Mouse (Mus musculus) layer of hippocampus, postnatal 10 days (tissue): ENCODE results near the gene Cyp11a1. TPM values are rescaled to one million over a fixed set of nuclear protein-coding genes. Genes with fewer than 3 reads are reported as not detected.
A peak's percentile ranks its signal among the peaks of the same experiment; 100 is the strongest.

ENCODE experiments used
- DNase-seq, 2 experiments: peaks; one replicate each; pipeline ENCODE4 v3.0.0; 2021; ENCODE audit warnings: low spot score in 2 of 2
- total RNA-seq, 2 experiments: library from RNA; stranded (reverse); gene quantifications; 2 replicates each; pipeline ENCODE4 v1.2.3; 2021

The Cyp11a1 gene
- total RNA-seq, 2 experiments from 2014 or later: 1.2 to 1.9 TPM

DNA sequence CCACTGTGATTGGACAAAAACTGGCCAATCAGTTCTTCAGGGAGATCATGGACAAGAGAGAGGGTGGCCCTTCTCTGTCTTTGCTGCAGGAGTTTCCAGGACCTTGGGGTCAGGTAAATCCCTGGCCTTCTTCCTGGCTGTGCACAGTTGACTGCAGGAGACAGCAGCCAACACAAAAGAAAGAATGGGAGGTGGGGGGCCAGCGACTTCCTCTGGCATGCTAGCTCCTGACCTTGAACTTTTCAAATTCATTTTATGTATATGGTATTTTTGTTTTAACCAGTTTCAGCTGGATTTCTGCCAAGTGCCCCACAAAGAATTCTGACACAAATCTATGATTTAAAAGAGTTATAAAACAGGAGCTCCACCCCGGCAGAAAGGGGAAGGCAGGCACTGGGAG lies 2.9 kb upstream of the Cyp11a1 start:
- DNase-seq: no peak

DNA sequence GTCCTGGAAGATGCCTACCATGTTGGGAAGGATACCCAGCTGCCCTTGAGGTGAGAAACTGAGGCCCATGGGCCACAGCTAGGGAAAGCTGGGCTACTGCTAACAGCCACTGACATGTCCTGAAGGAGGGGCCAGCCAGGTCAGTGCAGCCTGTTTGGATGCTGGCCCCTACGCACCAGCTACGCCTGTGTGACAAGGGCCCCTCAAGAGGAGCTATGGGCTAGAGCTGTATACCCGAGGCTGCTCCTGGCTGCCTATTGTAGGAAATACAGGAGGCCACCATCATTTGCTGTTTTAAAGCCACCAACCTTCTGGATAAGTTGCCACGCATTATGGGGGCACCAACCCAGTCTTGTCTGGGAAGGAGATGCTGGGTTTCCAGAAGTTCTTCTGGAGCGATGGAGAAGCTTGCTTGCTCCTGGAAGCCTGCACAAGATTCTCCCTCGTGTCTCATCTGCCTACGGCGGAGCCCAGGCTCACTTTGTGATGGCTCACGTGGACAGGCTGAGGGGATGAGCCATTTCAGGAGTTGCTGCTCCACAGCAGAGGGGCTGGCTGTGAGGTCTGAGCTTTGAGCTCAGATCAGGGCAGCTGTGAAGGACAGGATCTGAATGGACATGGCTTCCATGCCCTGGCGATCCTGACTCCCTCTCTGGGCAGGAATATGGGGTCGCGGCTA lies 2.3 kb downstream of the Cyp11a1 start:
- peak in 1 of 2 experiments; percentile 29 for DNase-seq

DNA sequence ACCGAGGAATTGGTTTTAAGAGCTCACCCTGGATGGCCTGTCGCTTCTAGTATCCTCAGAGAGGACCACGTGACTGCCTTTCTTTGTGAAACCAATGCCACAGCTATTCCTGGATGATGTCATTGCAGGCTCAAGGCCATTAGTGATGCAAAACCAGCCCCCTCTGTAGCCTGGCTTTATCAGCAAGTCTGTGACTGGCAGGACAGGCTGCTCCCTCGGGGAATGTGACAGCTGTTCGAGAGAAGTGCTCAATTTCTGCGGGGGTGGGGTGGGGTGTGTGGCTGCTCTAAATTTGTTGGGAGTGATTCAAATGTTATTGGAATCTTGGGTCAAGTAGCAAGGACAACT lies 2.8 kb downstream of the Cyp11a1 start:
- peak; percentile 68 to 69 for DNase-seq

DNA sequence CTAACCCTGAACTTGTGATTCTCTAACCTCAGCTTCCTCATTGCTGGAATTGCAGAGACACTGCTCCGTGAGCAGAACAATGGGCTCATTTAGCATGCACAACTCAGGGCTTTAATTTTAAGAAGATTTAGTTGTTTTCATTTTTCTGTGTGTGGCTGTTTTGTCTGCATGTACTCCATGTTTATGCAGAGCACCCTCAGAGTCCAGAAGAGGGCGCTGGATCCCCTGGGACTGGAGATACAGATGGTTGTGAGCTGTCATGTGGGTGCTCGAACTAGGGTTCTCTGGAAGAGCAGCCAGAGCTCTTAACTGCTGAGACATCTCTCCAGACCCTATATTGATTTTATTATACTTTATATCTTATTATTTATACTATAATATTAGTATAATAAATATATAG lies 3.4 kb downstream of the Cyp11a1 start:
- DNase-seq: no peak

DNA sequence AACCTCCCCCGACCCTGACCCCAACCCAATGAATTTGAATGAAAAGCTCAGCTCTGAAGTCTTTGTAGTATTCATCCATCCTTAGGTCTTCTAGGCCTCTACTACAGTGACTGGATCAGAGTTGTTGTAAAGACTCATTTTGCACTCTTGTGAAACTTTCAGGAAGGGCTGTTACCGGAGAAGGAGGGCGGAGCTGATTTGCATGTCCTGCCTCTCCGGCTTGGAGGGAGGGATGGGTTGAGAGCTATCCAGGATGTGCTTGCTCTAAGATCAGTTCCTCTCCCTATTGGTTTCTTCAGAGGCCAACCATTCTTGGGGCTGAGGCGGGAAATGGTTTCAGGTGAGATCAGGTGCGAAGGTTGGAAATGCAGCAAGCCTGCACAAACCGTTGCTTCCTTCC lies 4.8 kb downstream of the Cyp11a1 start:
- DNase-seq: no peak

DNA sequence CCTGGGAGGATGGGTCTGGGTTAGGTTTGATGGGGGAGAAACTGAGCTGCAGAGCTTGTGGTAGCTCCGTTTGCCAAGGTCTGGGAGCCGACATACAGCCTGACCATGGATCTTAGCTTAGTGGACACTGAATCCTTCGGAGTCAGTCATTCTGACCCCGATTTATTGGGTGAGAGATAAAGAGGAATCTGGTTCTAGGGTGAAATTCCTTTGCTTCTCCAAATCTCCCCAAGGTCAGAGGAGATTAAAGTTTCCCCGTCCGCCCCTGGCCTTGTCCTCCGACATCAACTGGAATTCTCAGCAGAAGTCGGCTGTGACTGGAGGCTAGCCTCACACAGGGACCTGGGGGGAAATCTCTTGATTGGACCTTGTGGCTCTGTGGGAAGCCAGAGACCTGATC lies 5.3 kb downstream of the Cyp11a1 start:
- DNase-seq: no peak

DNA sequence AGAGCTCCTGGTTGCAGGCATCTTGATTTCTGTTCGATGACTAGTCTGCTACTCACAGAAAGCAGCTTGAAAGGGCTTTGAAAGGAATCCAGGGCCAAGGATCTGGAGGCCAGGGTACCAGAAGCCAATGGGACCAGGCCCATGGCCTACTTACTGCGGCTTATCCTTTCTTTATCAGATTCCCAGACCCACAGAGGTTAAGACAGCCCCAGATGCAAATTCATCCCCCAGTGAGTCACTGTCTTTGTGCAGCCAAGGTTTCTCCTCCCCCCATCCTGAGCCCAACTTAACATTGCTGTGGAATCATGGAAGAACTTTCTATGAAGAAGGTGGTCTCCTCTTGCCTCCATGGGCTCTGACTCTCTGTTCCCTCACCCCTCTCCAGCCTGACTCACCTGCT lies 6.3 kb downstream of the Cyp11a1 start:
- DNase-seq: no peak

DNA sequence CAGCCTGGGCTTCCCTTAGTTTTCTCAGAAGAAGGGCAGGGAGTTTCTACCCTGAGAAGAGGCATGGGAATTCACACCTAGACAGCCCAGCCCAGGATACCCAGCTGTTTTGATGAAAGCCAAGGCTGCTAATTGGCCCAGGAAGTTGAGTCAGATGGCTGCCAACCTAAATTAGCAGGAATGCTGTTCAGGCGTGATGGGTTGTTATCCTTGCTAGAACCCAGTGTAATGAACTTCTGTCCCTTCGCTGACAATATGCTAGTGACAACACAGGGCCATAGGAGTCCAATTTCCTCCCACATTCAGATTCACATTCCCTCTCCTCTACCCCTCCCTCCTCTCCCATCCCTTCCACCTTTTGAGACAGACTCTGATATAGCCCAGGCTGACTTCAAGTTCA lies 6.7 kb downstream of the Cyp11a1 start:
- DNase-seq: peak in 1 of 2 experiments; percentile 39

DNA sequence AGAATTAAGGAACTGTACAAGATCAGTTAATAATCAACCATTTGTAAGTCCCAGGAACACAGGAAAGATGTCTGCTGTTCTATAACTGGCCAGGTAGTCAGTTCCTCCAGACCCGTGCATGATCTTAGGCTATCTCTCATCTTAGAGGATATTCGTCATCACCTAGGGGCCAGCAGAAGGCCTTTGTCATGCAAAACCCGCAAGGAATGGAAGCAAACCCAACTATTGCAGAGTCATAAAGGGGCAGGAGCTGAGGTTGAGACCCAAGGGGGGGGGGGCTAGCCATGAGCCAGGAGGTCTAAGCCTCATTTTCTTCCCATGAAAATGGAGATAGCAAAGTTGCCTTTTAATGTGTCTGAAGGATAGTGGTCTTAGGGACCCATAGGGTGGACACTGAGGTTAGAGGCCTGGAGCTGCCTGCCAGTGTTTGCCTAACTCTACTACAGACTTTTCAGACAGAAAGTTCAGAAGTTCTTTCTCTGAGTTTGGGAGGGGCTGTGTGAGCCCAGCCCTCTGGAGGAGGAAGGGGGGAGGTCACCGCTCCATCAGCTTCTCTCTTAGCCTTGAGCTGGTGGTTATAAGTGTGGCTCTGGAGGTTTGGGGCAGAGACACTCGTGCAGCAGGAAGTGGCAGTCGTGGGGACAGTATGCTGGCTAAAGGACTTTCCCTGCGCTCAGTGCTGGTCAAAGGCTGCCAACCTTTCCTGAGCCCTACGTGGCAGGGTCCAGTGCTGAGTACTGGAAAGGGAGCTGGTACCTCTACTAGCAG lies 8.4 kb downstream of the Cyp11a1 start:
- DNase-seq: no peak

DNA sequence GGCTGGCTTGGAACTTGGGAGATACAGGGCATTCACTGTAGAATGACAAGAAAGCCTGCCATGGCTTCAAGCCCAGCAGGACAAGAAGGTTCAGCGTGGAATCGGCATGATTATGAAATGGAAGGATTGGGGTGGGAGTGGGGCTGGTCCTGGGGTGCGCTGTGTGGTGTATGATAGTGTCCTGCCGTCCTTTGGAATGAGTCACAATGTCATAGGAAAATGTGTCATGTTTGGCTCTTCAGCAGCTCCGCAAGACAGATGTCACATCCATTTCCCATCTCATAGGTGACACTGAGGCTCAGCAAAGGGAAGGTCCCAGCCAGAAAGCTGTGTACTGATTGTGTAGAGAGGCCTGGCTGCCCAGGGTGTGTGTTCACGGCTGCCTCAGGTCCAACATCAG lies 9.6 kb downstream of the Cyp11a1 start:
- no peak for DNase-seq

DNA sequence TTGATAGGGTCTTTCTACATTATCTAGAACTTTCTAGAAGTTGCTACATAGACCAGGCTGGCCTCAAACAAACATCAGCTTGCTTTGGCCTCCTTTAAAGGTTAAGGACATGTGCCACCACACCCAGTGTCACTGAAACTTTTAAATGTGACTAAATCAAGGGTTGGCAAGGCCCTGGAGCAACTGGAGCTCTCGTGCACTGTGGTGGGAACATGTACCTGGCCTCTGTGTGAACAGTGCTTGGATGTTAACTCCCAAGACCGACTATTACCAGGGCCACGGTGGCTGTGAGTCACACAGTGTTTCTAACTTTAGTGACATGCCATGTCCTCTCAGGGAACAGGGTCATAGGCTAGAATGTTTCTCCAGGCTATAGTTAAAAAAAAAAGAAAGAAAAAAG lies 10.8 kb downstream of the Cyp11a1 start:
- DNase-seq: no peak

DNA sequence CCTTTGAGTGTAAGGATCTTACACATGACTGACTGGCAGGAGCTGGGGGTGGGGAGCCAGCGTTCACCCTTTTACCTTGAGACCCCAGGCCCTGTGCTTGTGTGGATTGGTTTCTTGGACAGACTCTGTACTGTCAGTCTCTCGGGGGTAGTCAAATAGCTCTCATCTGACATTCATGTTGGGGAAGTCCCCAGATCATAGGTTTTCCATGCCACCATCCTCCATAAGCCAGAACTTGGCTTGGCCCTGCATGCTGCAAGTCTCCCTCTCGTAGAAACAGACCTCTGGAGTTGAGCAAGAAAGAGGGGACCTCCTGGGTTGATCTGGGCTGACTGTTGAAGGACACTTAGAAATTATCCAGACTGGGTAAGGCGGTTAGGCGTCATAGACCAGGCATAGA lies 12.2 kb downstream of the Cyp11a1 start:
- DNase-seq: no peak

DNA sequence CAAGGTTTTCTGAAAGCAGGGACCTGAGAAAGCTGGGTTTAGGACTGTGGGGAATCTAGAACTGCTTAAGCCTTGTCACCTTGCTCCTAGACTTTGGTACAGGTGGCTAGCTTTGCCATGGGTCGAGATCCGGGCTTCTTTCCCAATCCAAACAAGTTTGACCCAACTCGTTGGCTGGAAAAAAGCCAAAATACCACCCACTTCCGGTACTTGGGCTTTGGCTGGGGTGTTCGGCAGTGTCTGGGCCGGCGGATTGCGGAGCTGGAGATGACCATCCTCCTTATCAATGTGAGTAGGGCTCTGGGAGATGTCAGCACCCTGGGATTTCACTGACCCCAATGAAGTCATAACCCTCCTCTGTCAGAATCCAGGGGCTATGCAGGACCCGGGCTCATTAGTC lies 19.8 kb downstream of the Cyp11a1 start:
- no peak for DNase-seq

DNA sequence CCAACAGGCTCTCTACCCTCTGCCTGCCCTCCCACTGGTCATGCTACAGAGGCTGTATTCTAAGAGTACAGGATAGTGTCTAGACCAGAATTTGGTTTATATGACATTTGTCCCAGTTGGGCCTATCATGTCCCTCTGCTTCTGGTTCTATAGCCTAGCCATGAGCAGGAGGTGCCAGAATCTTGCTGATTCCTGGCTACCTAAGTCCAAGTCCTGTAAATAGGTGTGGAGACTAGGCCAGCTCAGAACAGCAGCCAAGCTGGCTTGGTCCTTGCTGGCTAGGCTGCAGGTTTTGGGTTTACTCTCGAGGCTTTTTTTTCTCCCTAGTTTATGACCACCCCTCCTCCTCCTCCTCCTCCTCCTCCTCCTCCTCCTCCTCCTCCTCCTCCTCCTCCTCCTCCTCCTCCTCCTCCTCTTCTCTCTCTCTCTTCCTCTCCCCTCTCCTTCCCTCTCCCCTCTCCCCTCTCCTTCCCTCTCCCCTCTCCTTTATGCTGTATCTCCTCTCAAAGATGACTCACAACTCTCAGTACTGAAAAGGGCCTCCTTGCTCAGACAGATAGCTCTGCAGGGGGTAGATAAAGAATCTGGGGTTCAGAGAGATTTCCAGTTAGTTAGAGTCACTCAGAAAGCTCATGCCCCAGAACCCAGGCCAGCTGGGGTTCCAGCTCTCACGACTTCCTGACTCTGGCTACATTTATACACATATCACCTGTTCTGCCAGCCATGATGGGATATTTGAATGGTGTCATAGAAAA lies 21.4 kb downstream of the Cyp11a1 start:
- DNase-seq: no peak

DNA sequence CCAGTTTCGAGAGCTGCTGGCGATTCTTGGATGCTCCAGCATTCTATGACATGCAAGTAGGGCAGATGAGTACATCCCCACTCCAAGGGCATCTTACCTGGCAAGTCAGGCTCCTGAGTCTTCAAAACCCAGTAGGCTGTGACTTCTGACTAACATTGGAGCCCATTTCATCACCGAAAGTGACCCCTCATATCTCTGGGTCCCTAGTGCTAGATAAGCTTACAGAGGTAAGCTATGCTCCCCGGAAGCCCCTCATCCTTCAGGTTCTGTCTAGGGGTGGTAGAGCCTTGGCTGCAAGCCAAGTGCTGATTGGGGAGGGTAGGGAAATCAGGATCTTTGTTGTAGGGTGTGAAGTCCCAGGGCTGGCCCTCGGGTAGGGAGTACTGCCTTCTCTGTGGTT lies 22.6 kb downstream of the Cyp11a1 start:
- DNase-seq: no peak

DNA sequence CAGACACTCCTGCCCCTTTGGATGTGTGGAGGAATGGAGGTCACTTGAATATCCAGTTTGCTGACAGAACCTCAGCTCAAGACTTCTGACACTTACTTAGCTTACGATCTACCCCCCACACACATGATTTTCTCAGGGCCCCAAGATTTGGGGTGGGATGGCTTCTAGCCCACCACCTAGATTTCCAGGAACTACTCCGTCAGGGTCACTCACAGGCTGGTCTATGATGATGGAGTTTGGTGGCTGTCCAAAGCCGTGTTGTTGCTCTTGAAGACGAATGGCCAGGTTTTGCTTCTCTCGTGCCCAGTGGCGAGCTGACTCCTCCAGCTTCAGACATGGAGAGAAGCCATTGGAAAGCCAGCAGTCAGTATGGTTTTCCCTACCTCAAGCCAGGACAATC lies 23.4 kb downstream of the Cyp11a1 start:
- DNase-seq: no peak

DNA sequence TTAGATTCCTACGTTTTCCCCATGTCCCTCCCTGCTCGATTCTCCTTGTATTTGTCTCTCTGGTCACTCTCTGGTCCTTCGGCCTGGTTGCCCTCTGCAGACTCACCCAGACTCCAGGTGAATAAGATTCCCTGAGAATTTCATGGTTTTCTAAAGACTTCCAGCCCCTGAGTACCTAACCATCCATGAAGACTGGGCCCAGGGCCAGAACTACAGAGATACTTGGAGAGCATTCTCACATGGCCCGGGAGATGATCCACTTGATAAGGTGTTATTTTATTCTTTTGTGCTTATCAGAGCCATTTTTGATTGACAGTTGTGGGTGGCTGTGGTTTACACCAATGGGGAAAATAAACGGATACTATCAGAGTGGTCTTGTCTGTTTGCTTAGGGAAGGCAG lies 25.7 kb downstream of the Cyp11a1 start:
- no peak for DNase-seq

DNA sequence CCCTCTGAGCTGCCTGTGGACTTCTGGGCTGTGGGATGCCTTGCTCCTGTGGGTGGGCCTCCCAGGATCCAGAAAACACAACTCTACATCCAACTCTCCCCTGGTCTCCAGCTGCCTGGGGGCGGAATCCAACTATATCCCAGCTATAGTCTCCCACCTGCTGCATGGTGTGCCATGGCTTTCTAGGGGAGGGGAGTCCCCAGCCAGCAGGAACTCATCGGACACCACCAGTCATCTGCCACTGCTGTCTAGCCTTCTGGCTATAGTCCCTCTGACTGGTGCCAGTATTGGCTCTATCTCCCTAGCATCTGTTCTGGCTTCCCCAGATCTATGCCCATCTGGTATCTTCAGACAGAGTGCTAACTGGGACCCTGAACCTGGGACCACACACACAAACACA lies 29.3 kb downstream of the Cyp11a1 start:
- peak; percentile 56 to 67 for DNase-seq

DNA sequence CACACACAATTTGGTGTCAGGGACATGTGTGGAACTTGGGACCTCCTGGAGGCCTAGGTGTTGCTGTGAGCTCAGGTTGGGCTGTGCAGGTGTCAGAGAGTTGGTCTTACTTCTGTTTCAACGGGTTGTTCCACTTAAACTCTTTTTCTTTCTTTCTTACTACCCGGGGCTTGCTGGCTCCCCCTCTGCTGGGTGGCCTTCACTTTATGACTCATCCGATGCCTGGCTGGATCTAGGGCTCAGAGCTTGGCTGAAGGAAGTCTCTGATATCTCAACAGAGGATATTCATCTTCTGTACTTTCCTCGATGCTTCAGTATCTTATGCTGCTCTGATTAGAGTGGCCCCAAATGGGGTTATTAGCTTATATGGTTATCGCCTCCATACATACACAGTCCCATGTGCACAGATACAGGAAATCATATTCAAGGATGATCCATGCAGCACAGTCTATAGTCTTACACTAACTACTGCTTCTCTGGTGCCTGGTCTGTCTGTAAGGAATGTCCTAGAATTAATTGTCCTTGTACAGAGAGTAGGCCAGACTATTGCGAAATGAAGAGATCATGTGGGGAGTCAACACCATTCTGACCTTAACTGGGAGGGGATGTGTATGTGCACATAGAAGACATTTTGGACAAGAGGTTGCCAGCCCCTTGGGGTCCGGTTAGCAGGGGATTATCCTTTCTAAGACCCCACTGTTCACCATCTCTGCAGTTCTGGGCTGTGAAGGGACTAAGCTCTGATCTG lies 29.9 kb downstream of the Cyp11a1 start:
- no peak for DNase-seq

DNA sequence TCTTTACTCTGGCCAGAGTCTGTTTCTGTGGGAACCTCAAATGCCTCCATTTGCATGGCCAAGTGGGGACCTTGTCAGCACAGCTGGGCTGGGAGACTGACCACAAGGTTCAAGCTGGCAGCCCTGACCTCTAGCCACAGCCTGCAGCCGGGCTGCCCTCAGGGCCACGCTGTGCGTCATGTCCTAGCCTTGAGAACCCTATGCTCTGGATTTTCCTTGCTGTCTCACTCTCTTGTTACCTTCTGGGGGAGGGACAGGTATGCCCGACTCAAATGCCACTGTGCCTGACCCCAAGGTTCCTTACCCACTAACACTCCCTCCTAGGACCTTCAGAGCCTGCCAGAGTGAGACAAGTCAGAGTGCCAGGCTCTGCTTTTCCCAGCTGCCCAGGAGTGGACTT lies 30.8 kb downstream of the Cyp11a1 start:
- DNase-seq: no peak

DNA sequence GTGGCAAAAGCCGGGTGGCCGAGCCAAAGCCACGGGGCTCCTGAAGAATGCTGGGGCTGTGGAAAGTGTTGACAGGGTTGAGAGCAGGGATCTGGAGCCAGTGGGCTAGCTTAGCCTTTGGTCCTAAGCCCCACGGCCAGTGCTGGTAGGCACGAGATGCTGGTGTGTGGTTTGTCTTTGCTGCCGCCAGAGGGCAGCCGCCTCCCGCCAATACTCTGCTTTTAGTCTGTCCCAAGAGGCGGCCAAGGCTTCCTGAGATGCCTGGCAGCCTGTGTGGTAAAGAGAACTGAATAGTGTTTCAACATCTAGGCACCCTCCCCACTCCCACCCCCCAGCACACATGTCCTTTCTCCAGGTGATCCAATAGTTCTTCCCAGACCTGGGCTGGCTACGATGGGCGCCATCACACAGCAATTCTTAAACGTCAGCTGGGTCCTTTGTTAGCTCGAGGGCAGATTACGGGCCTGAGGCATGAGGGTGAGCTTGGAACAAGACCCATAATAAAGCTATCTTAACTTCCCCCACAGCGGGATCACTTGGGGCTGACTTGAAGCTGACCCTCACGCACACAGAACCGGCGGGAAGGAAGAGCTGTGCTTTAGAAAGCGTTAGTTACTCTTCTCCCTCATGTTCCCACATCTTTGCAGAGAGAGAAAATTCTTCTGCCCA lies 32.4 kb downstream of the Cyp11a1 start:
- peak; percentile 80 to 86 for DNase-seq
